Mouse (Mus musculus): Measurements from ENCODE around the gene Cpne7. TPM values are rescaled to one million over a fixed set of nuclear protein-coding genes. Genes with fewer than 3 reads are reported as not detected.

The Cpne7 gene
- polyA plus RNA-seq, 1 experiment = 0.53 TPM

- DNase-seq (ENCODE audit: low read depth, low spot score) = no peak
- 71% methylated on average over 9 of the region's 9 CpGs for WGBS
These were observed 4.3 kb upstream of the Cpne7 start for GRCm38 (mm10) chr8:123112892-123113291.

GRCm38 (mm10) chr8:123113908-123114469 lies 3.2 kb upstream of the Cpne7 start:
- 55% methylated on average over 2 of the region's 2 CpGs for WGBS
- no peak for DNase-seq (ENCODE audit: low read depth, low spot score)

GRCm38 (mm10) chr8:123114644-123115043 lies 2.5 kb upstream of the Cpne7 start:
- no peak for DNase-seq (ENCODE audit: low read depth, low spot score)
- WGBS = 8% methylated on average over 3 of the region's 3 CpGs

- 4% methylated on average over 17 of the region's 17 CpGs for WGBS
- DNase-seq (ENCODE audit: low read depth, low spot score) = no peak
These were observed 570 bp downstream of the Cpne7 start for GRCm38 (mm10) chr8:123117744-123118143.

- 55% methylated on average over 9 of the region's 9 CpGs for WGBS
- no peak for DNase-seq (ENCODE audit: low read depth, low spot score)
These were observed 4.9 kb downstream of the Cpne7 start for GRCm38 (mm10) chr8:123122059-123122458.

- WGBS = 68% methylated on average over 5 of the region's 5 CpGs
- no peak for DNase-seq (ENCODE audit: low read depth, low spot score)
These were observed 5.5 kb downstream of the Cpne7 start for GRCm38 (mm10) chr8:123122670-123123069.

- no peak for DNase-seq (ENCODE audit: low read depth, low spot score)
- 9% methylated on average over 19 of the region's 19 CpGs for WGBS
These were observed 9.1 kb downstream of the Cpne7 start for GRCm38 (mm10) chr8:123126193-123126816.

- DNase-seq (ENCODE audit: low read depth, low spot score) = no peak
- 38% methylated on average over 9 of the region's 9 CpGs for WGBS
These were observed 13.9 kb downstream of the Cpne7 start for GRCm38 (mm10) chr8:123131041-123131440.

GRCm38 (mm10) chr8:123132953-123133352 lies 15.8 kb downstream of the Cpne7 start:
- DNase-seq (ENCODE audit: low read depth, low spot score) = no peak
- WGBS = 98% methylated on average over 2 of the region's 2 CpGs

- DNase-seq (ENCODE audit: low read depth, low spot score) = no peak
- 89% methylated on average over 11 of the region's 11 CpGs for WGBS
These were observed 17.1 kb downstream of the Cpne7 start for GRCm38 (mm10) chr8:123134149-123134713.

- no peak for DNase-seq (ENCODE audit: low read depth, low spot score)
- WGBS = 32% methylated on average over 7 of the region's 7 CpGs
These were observed 18.2 kb downstream of the Cpne7 start for GRCm38 (mm10) chr8:123135406-123135805.

- 58% methylated on average over 9 of the region's 9 CpGs for WGBS
- DNase-seq (ENCODE audit: low read depth, low spot score) = no peak
These were observed 18.6 kb downstream of the Cpne7 start for GRCm38 (mm10) chr8:123135806-123136205.

- DNase-seq (ENCODE audit: low read depth, low spot score) = no peak
- WGBS = 78% methylated on average over 9 of the region's 9 CpGs
These were observed 19.1 kb downstream of the Cpne7 start for GRCm38 (mm10) chr8:123136287-123136686.

- 37% methylated on average over 2 of the region's 2 CpGs for WGBS
These were observed 20.5 kb downstream of the Cpne7 start for GRCm38 (mm10) chr8:123137645-123138077.

GRCm38 (mm10) chr8:123138741-123139140 lies 21.6 kb downstream of the Cpne7 start:
- no peak for DNase-seq (ENCODE audit: low read depth, low spot score)
- 66% methylated on average over 4 of the region's 4 CpGs for WGBS

More at GRCm38 (mm10) chr8:123137645-123138077, 20.5 kb downstream of the Cpne7 start:
- no peak for DNase-seq (ENCODE audit: low read depth, low spot score)

- peak; percentile 13 for DNase-seq (ENCODE audit: low read depth, low spot score)
- WGBS = 58% methylated on average over 14 of the region's 14 CpGs
These were observed 24.7 kb downstream of the Cpne7 start for GRCm38 (mm10) chr8:123141741-123142462.

GRCm38 (mm10) chr8:123145279-123145678 lies 28.1 kb downstream of the Cpne7 start:
- WGBS = 46% methylated on average over 6 of the region's 6 CpGs
- peak; percentile 42 for DNase-seq (ENCODE audit: low read depth, low spot score)

- WGBS = 69% methylated on average over 7 of the region's 7 CpGs
These were observed 29.2 kb downstream of the Cpne7 start for GRCm38 (mm10) chr8:123146390-123146789.

GRCm38 (mm10) chr8:123150737-123151171 lies 33.6 kb downstream of the Cpne7 start:
- 45% methylated on average over 9 of the region's 9 CpGs for WGBS
- no peak for DNase-seq (ENCODE audit: low read depth, low spot score)

More at GRCm38 (mm10) chr8:123146390-123146789, 29.2 kb downstream of the Cpne7 start:
- no peak for DNase-seq (ENCODE audit: low read depth, low spot score)

GRCm38 (mm10) chr8:123155177-123155576 lies 38.0 kb downstream of the Cpne7 start:
- 69% methylated on average over 5 of the region's 5 CpGs for WGBS
- DNase-seq (ENCODE audit: low read depth, low spot score) = no peak

Data from large intestine, adult 2 months (tissue).